Mouse (Mus musculus) stomach, embryonic 16.5 days (tissue): ENCODE data around the gene Ube4b. TPM values are rescaled to one million over a fixed set of nuclear protein-coding genes. Genes with fewer than 3 reads are reported as not detected.
A peak's percentile ranks its signal among the peaks of the same experiment; 100 is the strongest.

Experiments
- ATAC-seq: fragments of 200-750 bp; cut with Nextera tagmentation; 2 replicates; pipeline ENCODE4 v1.8.0; 2017; ENCODE audit warnings: moderate number of reproducible peaks, moderate TSS enrichment; ENCODE audit not compliant: insufficient read depth, low FRiP score
- H3K27ac ChIP-seq: fragments of 300-500 bp; sonication (generic); 2 replicates; pipeline ENCODE4 v1.5.1; 2014; ENCODE audit warnings: low read length
- H3K27me3 ChIP-seq: fragments of 300-500 bp; sonication (generic); 2 replicates; pipeline ENCODE4 v1.6.1; 2014; ENCODE audit warnings: low read length, control low read depth, mixed read lengths; ENCODE audit not compliant: control insufficient read depth, insufficient read depth
- H3K36me3 ChIP-seq: fragments of 300-500 bp; sonication (generic); 2 replicates; pipeline ENCODE4 v1.6.1; 2014; ENCODE audit warnings: low read length; ENCODE audit not compliant: control insufficient read depth, insufficient read depth
- H3K4me1 ChIP-seq: fragments of 300-500 bp; sonication (generic); 2 replicates; pipeline ENCODE4 v1.6.1; 2014; ENCODE audit warnings: low read length, control low read depth, mixed read lengths; ENCODE audit not compliant: control insufficient read depth, insufficient read depth
- H3K4me2 ChIP-seq: fragments of 300-500 bp; sonication (generic); 2 replicates; pipeline ENCODE4 v1.6.1; 2014; ENCODE audit warnings: low read depth, low read length, mixed read lengths
- H3K4me3 ChIP-seq: fragments of 300-500 bp; sonication (generic); replicated peaks from 2 replicates; pipeline ENCODE4 v1.5.1; 2014; ENCODE audit warnings: mild to moderate bottlenecking, low read length
- H3K9ac ChIP-seq: fragments of 300-500 bp; sonication (generic); 2 replicates; pipeline ENCODE4 v1.6.1; 2014; ENCODE audit warnings: low read length
- H3K9me3 ChIP-seq: fragments of 300-500 bp; sonication (generic); replicated peaks from 2 replicates; pipeline ENCODE4 v1.6.1; 2016; ENCODE audit warnings: low read length, control low read depth; ENCODE audit not compliant: control insufficient read depth
- WGBS: fragments of 180-500 bp; shearing (Covaris S2); extraction: QIAGEN DNeasy Blood & Tissue Kit; methylation state at CpG from one replicate; pipeline ENCODE4 v1.1.7; 2014; 5-methylcytosine and 5-hydroxymethylcytosine counted together
- polyA plus RNA-seq: library from polyadenylated mRNA; unstranded; fragments of >200 nt; fragmentation: Nextera tagmentation; extraction: Ambion mirVana; gene quantifications from 2 replicates; pipeline ENCODE4 v1.2.1, GENCODE M21; 2015

Ube4b gene
- polyA plus RNA-seq, 1 experiment from 2014 or later = 33.5 TPM

- Histone ChIP-seq H3K36me3 (no peaks in the 10 kb centered on the region), H3K9ac (peak overlapping the region; percentile 31; the same call in 1 of the 2 replicates), H3K4me2 (no peak overlapping the region), H3K27me3 (no peaks in the 10 kb centered on the region), H3K4me3 (no peak overlapping the region), H3K9me3 (no peaks in the 10 kb centered on the region), H3K4me1 (peaks cover 40% of the 10 kb centered on the region), H3K27ac (peak overlapping the region; percentile 63; the same call in 1 of the 2 replicates)
- ATAC-seq = no peak
- 49% methylated on average over 19 of the region's 19 CpGs for WGBS
These were observed 21.7 kb downstream of the Ube4b start for GRCm38 (mm10) chr4:149404640-149405465.

DNA sequence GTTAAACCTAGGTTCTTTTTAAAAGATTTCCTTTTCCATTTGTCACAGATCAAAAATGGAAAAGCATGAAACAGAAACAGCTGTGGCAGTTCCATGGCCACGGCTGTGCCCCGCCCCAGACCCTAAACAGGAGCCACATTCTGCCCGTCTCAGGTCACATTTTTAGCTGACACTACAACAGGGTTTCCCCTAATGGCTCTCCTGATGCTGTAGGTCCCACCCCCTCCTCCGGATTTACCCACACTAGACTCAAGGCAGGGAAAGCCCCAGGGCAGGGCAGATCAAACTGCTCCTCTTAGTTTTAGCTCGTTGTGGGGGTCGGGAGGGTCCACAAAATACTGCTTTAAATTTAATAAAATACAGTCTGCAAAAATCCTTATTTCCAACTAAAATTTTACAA is 23.5 kb downstream of the Ube4b start:
- Histone ChIP-seq H3K9ac (no peak overlapping the region), H3K9me3 (no peaks in the 10 kb centered on the region), H3K4me3 (no peak overlapping the region), H3K4me1 (peaks cover 48% of the 10 kb centered on the region), H3K27ac (peak overlapping the region; percentile 36; the same call in 1 of the 2 replicates), H3K36me3 (no peaks in the 10 kb centered on the region), H3K4me2 (no peak overlapping the region), H3K27me3 (no peaks in the 10 kb centered on the region)
- ATAC-seq = no peak
- WGBS = 27% methylated on average over 6 of the region's 6 CpGs

GRCm38 (mm10) chr4:149401591-149401982 is 25.0 kb downstream of the Ube4b start:
- no peak for ATAC-seq
- no peak overlapping the region for H3K4me2 ChIP-seq
- no peaks in the 10 kb centered on the region for H3K9me3 ChIP-seq
- H3K4me1 ChIP-seq = peaks cover 55% of the 10 kb centered on the region
- no peak overlapping the region for H3K9ac ChIP-seq
- no peaks in the 10 kb centered on the region for H3K27me3 ChIP-seq
- peak overlapping the region; percentile 40; the same call in 1 of the 2 replicates for H3K27ac ChIP-seq
- 45% methylated on average over 8 of the region's 8 CpGs for WGBS
- H3K36me3 ChIP-seq = no peaks in the 10 kb centered on the region
- no peak overlapping the region for H3K4me3 ChIP-seq

- Histone ChIP-seq H3K9me3 (no peaks in the 10 kb centered on the region), H3K36me3 (no peaks in the 10 kb centered on the region), H3K4me1 (peaks cover 56% of the 10 kb centered on the region), H3K27ac (peak overlapping the region; percentile 40; the same call in 1 of the 2 replicates), H3K27me3 (no peaks in the 10 kb centered on the region), H3K9ac (no peak overlapping the region), H3K4me2 (no peak overlapping the region), H3K4me3 (no peak overlapping the region)
- no peak for ATAC-seq
- whole genome bisulfite sequencing = 49% methylated on average over 12 of the region's 12 CpGs
These were observed 25.5 kb downstream of the Ube4b start for GRCm38 (mm10) chr4:149400878-149401590.

DNA sequence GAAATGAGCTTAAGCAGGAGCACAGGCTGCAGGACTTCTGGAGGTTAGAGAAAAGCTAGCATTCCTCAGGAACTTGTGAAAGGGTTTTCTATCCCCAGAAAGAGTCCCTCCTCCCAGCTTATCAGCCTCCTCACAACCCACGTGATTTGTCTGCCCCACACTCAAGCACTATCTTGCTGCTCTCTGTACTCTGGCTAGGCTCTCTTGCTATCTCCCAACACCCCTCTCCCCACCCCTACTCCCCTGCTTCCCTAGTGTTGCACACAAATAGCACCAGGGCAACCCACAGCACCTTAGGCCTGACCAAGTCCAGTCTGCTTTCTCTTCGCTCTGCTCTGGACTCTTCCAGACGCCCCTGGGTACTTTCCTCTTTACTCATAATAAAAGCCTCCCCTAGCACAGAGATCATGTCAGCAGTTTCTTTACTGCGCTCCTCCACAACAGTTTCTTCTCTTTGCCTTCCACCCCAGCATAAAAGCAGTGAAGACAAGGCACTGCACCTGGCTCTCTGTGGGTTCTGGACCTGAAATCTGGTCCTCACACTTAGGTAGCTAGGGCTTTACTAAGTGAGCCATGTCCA is 27.1 kb downstream of the Ube4b start:
- Histone ChIP-seq H3K27me3 (no peaks in the 10 kb centered on the region), H3K36me3 (no peaks in the 10 kb centered on the region), H3K9me3 (no peaks in the 10 kb centered on the region), H3K4me2 (no peak overlapping the region), H3K27ac (peak overlapping the region; percentile 77), H3K4me1 (peaks cover 58% of the 10 kb centered on the region), H3K9ac (peak overlapping the region; percentile 16; the same call in 1 of the 2 replicates), H3K4me3 (no peak overlapping the region)
- 49% methylated on average over 4 of the region's 4 CpGs for WGBS
- ATAC-seq = peak; percentile 52

DNA sequence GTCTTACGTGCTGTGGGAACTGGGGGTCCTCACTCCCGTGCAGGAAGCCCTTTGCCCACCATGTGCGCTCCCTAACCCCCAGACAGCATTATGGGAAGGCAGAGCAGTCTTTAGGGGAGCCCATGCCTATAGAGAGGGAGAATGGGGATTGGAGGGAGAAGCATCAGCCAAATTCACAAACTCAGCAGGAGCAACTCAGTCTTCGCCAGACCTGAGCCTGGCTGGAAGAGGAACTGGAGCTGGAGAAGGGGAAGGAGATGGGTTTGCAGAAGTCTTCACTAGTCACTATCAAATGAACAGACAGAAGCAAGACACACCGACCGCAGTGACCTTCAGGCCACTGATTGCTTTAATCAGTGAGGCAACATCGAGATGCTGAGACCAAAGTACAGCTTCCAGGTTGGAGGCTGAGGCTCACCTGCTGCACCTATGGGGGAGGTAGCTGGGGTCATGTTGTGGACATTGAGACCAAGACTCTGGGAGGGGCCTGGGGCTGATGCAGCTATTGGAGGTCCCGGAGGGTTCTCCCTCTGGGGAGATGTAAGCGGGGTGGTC is 28.3 kb downstream of the Ube4b start:
- no peak overlapping the region for H3K9ac ChIP-seq
- no peak for ATAC-seq
- H3K4me3 ChIP-seq = no peak overlapping the region
- no peaks in the 10 kb centered on the region for H3K9me3 ChIP-seq
- no peak overlapping the region for H3K27ac ChIP-seq
- no peaks in the 10 kb centered on the region for H3K36me3 ChIP-seq
- WGBS = 76% methylated on average over 9 of the region's 9 CpGs
- H3K4me2 ChIP-seq = no peak overlapping the region
- H3K27me3 ChIP-seq = no peaks in the 10 kb centered on the region
- peaks cover 48% of the 10 kb centered on the region for H3K4me1 ChIP-seq

DNA sequence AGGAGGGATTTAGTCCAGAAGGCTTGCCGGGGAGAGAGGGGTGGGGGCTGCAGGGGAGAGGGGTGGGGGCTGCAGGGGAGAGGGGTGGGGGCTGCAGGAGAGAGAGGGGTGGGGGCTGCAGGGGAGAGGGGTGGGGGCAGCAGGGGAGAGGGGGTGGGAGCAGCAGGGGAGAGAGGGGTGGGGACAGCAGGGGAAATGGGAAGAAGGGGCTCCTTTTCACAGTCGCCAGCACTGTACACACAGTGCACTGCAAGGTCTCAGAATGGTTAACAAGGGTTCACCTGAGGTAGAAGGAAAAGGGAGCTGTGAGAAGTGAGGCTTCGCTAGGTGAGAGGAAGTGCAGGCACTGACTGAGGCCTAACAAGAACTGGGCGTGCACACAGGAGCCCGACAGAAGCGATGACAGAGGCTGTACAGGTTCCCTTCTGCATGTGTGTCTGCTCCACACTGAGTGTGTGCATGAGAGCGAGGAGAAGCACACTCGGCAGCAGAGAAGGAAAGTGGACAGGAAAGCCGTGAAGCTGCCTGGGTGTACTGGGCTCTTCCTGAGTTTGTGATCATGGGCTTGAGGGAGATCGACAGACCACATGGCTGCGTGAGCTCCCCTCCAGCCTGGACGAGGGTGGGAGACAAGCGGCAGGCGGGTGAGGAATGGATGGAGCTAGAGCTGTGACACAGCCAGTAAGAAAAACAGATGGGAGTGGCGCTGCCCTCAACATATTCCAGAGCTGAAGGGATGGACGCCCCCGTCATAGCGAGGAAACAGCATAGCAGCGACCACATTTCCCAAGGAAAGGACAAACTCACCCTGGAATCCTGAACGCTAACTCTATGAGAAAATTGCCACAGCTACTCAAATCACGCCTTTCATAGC is 29.9 kb downstream of the Ube4b start:
- H3K4me2 ChIP-seq = no peak overlapping the region
- H3K4me1 ChIP-seq = peaks cover 42% of the 10 kb centered on the region
- H3K9ac ChIP-seq = no peak overlapping the region
- 40% methylated on average over 21 of the region's 21 CpGs for WGBS
- H3K9me3 ChIP-seq = no peaks in the 10 kb centered on the region
- no peaks in the 10 kb centered on the region for H3K27me3 ChIP-seq
- ATAC-seq = peak; percentile 17
- H3K27ac ChIP-seq = peak overlapping the region; percentile 79
- H3K4me3 ChIP-seq = no peak overlapping the region
- no peaks in the 10 kb centered on the region for H3K36me3 ChIP-seq

DNA sequence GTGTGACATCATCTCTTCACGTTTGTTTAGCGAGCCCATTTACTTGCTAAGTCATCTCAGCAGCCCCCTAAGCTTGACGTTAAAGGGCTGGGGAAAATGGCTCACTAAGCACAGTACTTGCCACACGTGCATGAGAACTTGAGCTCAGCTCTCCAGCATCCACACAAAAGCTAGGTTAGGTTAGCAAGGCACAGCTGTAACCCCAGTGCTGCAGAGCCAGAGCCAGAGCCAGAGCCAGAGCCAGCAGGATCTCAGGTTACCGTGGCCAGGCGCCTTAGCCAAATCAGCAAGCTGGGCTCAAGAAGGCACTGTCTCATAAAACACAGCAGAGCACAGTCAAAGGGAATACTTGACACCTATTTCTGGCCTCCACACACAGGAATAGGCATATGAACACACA is 31.0 kb downstream of the Ube4b start:
- peak overlapping the region; percentile 59 for H3K27ac ChIP-seq
- no peaks in the 10 kb centered on the region for H3K27me3 ChIP-seq
- H3K4me3 ChIP-seq = no peak overlapping the region
- no peak overlapping the region for H3K9ac ChIP-seq
- no peak overlapping the region for H3K4me2 ChIP-seq
- H3K4me1 ChIP-seq = peaks cover 34% of the 10 kb centered on the region; the same call in 1 of the 2 replicates
- WGBS = 49% methylated on average over 6 of the region's 6 CpGs
- H3K36me3 ChIP-seq = no peaks in the 10 kb centered on the region
- no peak for ATAC-seq
- no peaks in the 10 kb centered on the region for H3K9me3 ChIP-seq
